Mouse (Mus musculus) megakaryocyte progenitor cell, adult 5-6 weeks (primary cell): Measurements from ENCODE around the gene Zcchc9. TPM values are rescaled to one million over a fixed set of nuclear protein-coding genes. Genes with fewer than 3 reads are reported as not detected.

ENCODE experiments used
- ATAC-seq: replicated peaks from 2 replicates; pipeline ENCODE4 v1.8.0; 2016; ENCODE audit warnings: mild to moderate bottlenecking, moderate TSS enrichment, inconsistent platforms; ENCODE audit not compliant: poor library complexity
- total RNA-seq, 2 experiments: library from RNA; stranded (forward) in 1 of 2; stranded (reverse) in 1 of 2; fragments of 157-497, 149-512 nt in 1 of 2; fragments of 200-1000 nt in 1 of 2; gene quantifications; 2 replicates each; pipeline versions ENCODE4 v1.2.3 to v1.2.4; 2015 to 2017

Zcchc9 gene
- total RNA-seq (2015) (40.9 and 46.5 TPM in 2 replicates), total RNA-seq (2017) (39.6 and 43.9 TPM in 2 replicates)

- peak; percentile 93 for ATAC-seq
These were observed at the start of gene Zcchc9 for GRCm38 (mm10) chr13:91807155-91807839. TSS of gene Zcchc9 (minus strand) at chr13:91807705.

GRCm38 (mm10) chr13:91854412-91854811 lies 46.9 kb upstream of the Zcchc9 start:
- ATAC-seq = no peak

- no peak for ATAC-seq
These were observed 20.4 kb upstream of the Zcchc9 start for GRCm38 (mm10) chr13:91827876-91828275.

DNA sequence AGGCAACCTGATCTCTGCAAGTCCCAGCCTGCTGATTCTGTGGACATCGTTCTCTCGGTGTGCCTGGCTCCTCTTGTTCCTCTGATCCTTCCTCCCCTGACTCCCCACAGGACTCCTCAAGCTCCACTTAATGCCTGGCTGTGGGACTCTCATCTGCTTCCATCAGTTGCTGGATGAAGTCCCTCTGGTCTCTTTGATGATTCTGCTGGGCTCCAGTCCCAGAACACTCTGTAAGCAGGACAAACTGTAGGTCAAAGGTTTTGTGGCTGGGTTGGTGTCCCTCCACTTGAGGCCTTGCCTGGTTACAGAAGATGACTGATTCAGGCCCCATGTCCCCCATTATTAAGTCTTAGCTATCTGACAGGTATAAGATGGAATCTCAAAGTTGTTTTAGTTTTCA lies 18.6 kb upstream of the Zcchc9 start:
- ATAC-seq = no peak

- no peak for ATAC-seq
These were observed 17.5 kb upstream of the Zcchc9 start for GRCm38 (mm10) chr13:91824845-91825550.

GRCm38 (mm10) chr13:91823735-91824134 lies 16.2 kb upstream of the Zcchc9 start:
- no peak for ATAC-seq

DNA sequence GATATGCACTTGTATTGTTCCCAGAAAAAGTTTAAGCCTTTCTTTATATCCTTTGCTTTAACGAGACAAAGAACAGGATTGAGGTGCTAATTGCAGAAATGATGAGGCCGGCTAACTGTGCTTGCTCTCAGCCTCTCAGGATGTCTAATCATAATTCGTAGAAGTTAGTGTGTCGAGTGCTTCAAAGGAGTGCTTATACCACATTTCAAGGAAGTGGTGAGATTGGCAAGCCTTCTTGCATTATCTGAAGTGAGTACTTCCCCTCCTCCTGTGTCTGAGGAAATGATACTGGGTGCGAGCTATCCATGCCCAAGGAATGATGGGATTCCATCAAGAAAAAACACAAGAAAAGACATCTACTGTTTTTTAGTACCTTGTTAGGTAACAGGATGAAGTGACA lies 7.2 kb upstream of the Zcchc9 start:
- no peak for ATAC-seq

DNA sequence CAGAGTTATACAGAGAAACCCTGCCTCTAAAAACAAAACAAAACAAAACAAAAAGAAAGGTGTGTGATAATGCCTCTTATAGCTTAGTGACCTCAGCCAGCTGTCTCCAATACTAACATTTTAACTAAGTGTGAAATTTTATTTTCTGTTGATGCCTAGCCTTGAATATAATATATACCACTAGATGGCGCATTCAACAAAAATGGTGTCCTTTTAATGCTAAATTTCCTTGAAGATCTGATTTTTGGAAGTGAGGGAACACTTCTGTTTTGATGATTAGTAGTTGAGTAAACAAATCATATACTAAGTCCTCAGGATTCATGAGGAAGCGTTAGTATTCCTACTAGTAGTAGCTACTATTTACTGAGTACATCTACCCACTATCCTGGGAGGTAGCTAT lies 2.0 kb upstream of the Zcchc9 start:
- ATAC-seq = peak; percentile 32

DNA sequence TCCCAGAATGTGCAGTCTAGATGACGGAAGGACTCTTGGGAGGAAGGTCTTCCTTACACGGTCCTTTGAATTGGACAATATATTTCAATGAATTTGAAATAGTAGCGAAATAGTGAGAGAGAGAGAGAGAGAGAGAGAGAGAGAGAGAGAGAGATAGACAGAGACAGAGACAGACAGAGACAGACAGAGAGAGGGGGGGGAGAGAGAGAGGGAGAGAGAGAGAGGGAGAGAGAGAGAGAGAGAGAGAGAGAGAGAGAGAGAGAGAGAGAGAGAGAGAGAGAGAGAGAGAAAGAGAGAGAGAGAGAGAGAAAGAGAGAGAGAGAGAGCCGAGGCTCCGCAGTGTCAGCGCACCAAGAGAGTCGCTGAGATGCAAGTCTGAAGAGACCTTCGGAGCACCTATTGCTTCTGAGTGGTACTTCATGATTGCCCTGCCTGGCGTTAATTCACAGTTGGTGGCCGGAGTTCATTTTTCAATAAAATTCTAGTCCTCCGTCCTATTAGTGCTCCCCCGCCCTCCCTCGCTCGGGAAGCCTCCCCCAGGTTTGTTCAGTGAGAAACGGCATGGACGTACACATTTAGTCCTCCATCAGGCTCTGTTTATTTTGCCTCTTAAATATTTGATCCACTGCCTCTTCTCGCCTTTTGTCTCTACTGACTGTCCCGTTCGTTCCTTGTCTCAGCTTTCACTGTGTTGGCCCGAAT lies 520 bp upstream of the Zcchc9 start:
- peak; percentile 51 for ATAC-seq

DNA sequence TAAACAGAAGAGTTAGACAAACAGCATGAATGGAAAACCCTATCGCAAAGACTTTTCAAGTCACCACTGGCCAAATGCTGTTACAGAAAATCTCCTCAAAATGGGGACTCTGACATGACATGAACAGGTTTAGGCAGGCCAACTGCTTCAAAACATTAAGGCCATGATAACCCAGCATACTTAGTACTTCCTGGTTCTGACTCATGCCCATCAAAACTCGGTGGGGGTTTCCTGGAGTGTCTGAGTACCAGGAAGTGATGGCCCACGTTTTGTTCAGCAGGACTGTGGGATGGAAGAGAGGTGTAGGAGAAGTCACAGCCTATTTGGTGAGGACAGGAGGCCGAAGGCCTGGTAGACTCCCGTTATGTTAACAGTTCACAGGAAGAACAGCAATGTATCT lies 5.8 kb downstream of the Zcchc9 start:
- ATAC-seq = no peak

DNA sequence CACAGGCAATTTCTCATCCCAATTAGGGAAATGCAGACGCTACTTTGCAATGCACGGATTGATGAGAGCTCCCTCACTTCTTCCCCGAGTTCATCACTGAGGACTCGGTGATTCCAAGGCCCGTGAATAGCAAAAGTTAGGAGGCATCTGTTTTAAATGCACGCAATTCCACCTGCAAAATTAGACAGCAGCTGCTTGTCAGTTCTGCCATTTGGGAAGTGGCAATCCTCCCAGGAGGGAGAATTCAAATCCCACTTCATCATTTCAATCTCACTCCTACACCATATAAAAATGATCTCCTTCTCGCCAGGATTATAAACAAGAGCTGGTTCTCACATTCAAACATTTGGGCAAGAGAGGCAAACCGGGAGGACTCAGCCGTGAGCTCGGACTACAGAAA lies 10.1 kb downstream of the Zcchc9 start:
- no peak for ATAC-seq

GRCm38 (mm10) chr13:91796916-91797315 lies 10.6 kb downstream of the Zcchc9 start:
- no peak for ATAC-seq

DNA sequence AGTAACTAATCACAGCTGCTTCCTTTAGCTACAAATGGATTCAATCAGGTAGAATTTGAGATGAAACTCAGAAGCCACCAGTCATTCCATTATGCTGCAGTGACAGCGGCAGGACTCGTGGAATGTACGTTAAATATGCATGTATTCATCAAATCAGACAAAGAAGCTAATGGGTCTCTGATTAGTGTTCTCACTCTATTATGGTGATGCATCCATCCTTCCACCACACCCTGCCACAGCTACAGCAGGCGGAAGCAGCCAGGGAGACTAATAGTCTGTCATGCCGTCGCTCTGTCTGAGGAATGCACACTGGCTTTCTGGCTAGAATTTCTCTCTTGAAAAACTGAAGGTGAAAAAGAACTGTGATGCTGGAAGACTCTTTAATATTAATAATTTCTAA lies 11.5 kb downstream of the Zcchc9 start:
- no peak for ATAC-seq

DNA sequence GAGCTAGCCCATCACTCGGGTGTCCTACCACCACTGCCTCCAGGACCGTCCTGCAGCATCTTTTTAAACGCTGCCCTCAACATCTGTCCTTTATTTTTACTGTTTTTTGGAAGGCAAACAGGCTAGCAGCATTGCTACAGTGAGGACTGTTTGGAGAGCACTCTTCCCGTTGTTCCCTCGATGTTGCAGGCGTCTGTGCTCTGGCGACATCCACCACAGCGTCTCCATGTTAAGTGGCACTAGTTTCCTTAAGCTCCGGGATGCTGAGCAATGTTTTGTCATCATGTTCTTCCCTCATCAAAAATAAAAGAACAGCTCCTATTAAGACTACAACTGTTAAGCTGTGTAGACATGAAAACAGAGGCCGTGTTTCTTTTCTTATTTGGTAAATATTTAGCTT lies 11.9 kb downstream of the Zcchc9 start:
- ATAC-seq = no peak

GRCm38 (mm10) chr13:91794926-91795436 lies 12.5 kb downstream of the Zcchc9 start:
- ATAC-seq = no peak

- peak; percentile 26; the same call in 1 of the 2 replicates for ATAC-seq
These were observed 15.5 kb downstream of the Zcchc9 start for GRCm38 (mm10) chr13:91792035-91792434.

DNA sequence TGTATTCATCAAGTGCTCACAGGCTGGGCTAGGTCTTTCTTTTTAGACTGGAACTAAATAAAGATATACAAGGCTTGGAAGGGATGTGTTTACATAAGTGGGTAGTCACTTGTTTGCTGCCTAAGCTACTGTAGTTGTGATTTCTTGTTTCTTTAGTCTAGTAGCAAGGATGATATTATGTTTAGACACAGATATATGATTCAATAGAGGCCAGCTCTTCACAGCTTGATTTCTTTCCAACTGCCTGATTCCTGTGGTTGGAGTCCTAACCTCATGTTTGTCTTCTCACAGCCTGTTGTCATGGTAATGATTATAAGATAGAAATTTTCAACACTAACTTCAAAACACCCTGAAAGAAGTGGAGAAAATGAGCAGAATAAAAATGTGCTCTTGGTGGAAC lies 27.6 kb downstream of the Zcchc9 start:
- ATAC-seq = peak; percentile 74

- ATAC-seq = no peak
These were observed 29.4 kb downstream of the Zcchc9 start for GRCm38 (mm10) chr13:91778092-91778491.

- no peak for ATAC-seq
These were observed 38.5 kb downstream of the Zcchc9 start for GRCm38 (mm10) chr13:91768683-91769651.

DNA sequence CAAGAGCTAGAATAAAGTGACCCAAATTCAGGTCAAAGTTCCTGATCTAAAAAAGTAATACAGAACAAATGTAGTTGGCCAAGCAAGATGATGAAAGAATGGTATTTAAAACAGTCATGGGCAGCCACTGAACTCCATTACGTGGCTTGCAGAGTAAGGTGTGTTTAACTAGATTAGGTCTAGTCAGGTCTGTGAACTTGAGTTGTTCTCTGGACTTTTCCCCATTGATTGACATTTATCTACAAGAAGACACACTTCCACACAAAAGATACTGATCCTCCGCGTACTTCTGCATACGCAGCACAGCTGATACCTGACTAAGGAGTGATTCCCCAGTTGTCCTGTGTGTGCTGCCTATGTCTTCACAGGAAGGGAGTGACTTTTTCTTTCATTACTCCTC lies 41.9 kb downstream of the Zcchc9 start:
- ATAC-seq = no peak
